Mouse (Mus musculus) adrenal gland, adult 2 months (tissue): ENCODE results near the gene Arid5b. TPM values are rescaled to one million over a fixed set of nuclear protein-coding genes. Genes with fewer than 3 reads are reported as not detected.

Experiments
- DNase-seq: peaks from one replicate; pipeline ENCODE4 v3.0.0; 2021
- polyA plus RNA-seq: library from polyadenylated mRNA; depleted of rRNA; stranded (reverse); fragments of >200 nt; gene quantifications from 2 replicates; pipeline ENCODE4 v1.2.3, GENCODE M21; 2012
- total RNA-seq, 2 experiments: library from RNA; stranded (reverse); gene quantifications; 2 replicates each; pipeline ENCODE4 v1.2.3; 2021

Arid5b gene
- total and polyA plus RNA-seq, 3 experiments, result 6.2 to 25.1 (median 19.8) TPM

- peak; percentile 94 for DNase-seq
These were observed 142.0 kb downstream of the Arid5b start for GRCm38 (mm10) chr10:68136480-68137083.

GRCm38 (mm10) chr10:68136051-68136450 lies 142.5 kb downstream of the Arid5b start:
- DNase-seq, result no peak

- peak; percentile 30 for DNase-seq
These were observed 143.1 kb downstream of the Arid5b start for GRCm38 (mm10) chr10:68135416-68135815.

- DNase-seq, result no peak
These were observed 144.0 kb downstream of the Arid5b start for GRCm38 (mm10) chr10:68134549-68134948.

GRCm38 (mm10) chr10:68134071-68134470 lies 144.5 kb downstream of the Arid5b start:
- DNase-seq, result no peak

GRCm38 (mm10) chr10:68132636-68133035 lies 145.9 kb downstream of the Arid5b start:
- DNase-seq, result no peak

GRCm38 (mm10) chr10:68132154-68132553 lies 146.4 kb downstream of the Arid5b start:
- no peak for DNase-seq

GRCm38 (mm10) chr10:68129651-68130050 lies 148.9 kb downstream of the Arid5b start:
- DNase-seq, result no peak

- DNase-seq, result no peak
These were observed 149.5 kb downstream of the Arid5b start for GRCm38 (mm10) chr10:68129009-68129408.

- DNase-seq, result no peak
These were observed 150.1 kb downstream of the Arid5b start for GRCm38 (mm10) chr10:68128441-68128848.

- no peak for DNase-seq
These were observed 150.8 kb downstream of the Arid5b start for GRCm38 (mm10) chr10:68127604-68128256.

- peak; percentile 68 for DNase-seq
These were observed 151.4 kb downstream of the Arid5b start for GRCm38 (mm10) chr10:68127104-68127503.

GRCm38 (mm10) chr10:68126551-68126950 lies 152.0 kb downstream of the Arid5b start:
- DNase-seq, result no peak

GRCm38 (mm10) chr10:68125919-68126550 lies 152.5 kb downstream of the Arid5b start:
- DNase-seq, result no peak

- no peak for DNase-seq
These were observed 153.6 kb downstream of the Arid5b start for GRCm38 (mm10) chr10:68124985-68125384.

- no peak for DNase-seq
These were observed 155.1 kb downstream of the Arid5b start for GRCm38 (mm10) chr10:68123446-68123845.

- DNase-seq, result no peak
These were observed 156.6 kb downstream of the Arid5b start for GRCm38 (mm10) chr10:68121960-68122359.

GRCm38 (mm10) chr10:68121251-68121650 lies 157.3 kb downstream of the Arid5b start:
- DNase-seq, result no peak

GRCm38 (mm10) chr10:68120011-68120410 lies 158.5 kb downstream of the Arid5b start:
- no peak for DNase-seq

GRCm38 (mm10) chr10:68119285-68119684 lies 159.3 kb downstream of the Arid5b start:
- no peak for DNase-seq

- no peak for DNase-seq
These were observed 163.6 kb downstream of the Arid5b start for GRCm38 (mm10) chr10:68114955-68115354.

- DNase-seq, result no peak
These were observed 164.9 kb downstream of the Arid5b start for GRCm38 (mm10) chr10:68113645-68114044.

- DNase-seq, result no peak
These were observed 165.6 kb downstream of the Arid5b start for GRCm38 (mm10) chr10:68112983-68113382.
